Mouse (Mus musculus): ENCODE results near the gene Eno3. TPM values are rescaled to one million over a fixed set of nuclear protein-coding genes. Genes with fewer than 3 reads are reported as not detected.
A peak's percentile ranks its signal among the peaks of the same experiment; 100 is the strongest.

The Eno3 gene
- 15.6 and 31.0 TPM in 2 replicates for polyA plus RNA-seq (2011; ENCODE audit: insufficient read length, low read depth, missing spikeins)

GRCm38 (mm10) chr11:70656964-70657363 is at the start of gene Eno3:
TSS of gene Eno3 (plus strand) at chr11:70657202.
- Histone ChIP-seq H3K27ac (ENCODE audit: insufficient read depth, low read length) (peak within 1 kb of the TSS; percentile 96), H3K4me3 (ENCODE audit: insufficient read depth, low read length) (peak within 1 kb of the TSS; percentile 39), H3K4me1 (ENCODE audit: control insufficient read depth, insufficient read depth, low read length) (peaks cover 14% of the 10 kb centered on the region)
- no peak for TF ChIP-seq CTCF (IDR thresholded peaks at IDR 0.05; ENCODE audit: borderline replicate concordance, insufficient read depth, low read length)
- TF ChIP-seq POLR2A (IDR thresholded peaks at IDR 0.05; ENCODE audit: low read depth, low read length) = 0 out of 2 replicates have a peak, but pooled peaks have one; percentile 24

DNA sequence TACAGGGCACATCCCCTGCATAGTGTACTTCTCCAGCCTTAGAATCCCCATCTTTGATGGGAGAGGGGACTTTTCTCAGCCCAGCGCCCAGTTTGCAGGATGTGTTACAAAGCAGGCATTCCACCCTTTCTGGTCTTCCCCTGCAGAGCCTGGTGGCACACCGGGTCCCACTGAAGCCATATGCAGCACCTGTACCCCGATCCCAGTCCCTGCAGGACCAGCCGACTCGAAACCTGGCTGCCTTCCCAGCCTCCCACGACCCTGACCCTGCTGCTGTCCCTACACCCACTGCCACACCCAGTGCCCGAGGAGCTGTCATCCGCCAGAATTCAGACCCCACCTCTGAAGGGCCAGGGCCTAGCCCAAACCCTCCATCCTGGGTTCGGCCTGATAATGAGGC is 49.4 kb upstream of the Eno3 start:
- H3K4me3 ChIP-seq (ENCODE audit: insufficient read depth, low read length) = no peak overlapping the region
- H3K27ac ChIP-seq (ENCODE audit: insufficient read depth, low read length) = no peak overlapping the region
- no peak for TF ChIP-seq POLR2A (IDR thresholded peaks at IDR 0.05; ENCODE audit: low read depth, low read length)
- no peak for TF ChIP-seq CTCF (IDR thresholded peaks at IDR 0.05; ENCODE audit: borderline replicate concordance, insufficient read depth, low read length)
- H3K4me1 ChIP-seq (ENCODE audit: control insufficient read depth, insufficient read depth, low read length) = no peaks in the 10 kb centered on the region

DNA sequence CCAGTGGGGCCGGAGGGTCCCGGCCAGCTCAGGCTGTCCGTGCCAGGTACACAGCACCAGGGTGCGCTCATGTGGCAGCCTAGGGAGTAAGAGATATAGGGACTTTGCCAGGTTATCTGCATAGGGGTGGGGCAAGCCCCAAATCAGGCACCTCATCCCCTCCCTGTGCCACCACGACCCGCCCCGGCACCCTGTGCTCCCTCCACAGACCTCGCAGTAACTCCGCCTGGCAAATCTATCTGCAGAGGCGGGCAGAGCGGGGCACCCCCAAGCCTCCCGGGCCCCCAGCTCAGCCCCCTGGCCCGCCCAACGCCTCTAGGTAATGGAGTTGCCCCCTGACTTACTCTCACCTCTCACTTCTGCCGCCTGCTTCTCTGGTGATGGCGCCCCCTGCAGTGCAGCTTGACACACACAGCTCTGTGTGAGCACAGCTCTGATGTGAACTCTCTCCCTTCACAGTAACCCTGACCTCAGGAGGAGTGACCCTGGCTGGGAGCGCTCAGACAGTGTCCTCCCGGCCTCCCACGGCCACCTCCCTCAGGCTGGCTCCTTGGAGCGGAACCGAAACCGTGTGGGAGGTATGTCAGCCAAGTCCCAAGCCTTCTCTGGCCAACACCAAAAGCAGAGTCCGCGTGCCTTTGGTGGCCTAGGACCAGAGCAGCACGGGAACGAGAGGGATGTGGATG is 48.5 kb upstream of the Eno3 start:
- no peaks in the 10 kb centered on the region for H3K4me1 ChIP-seq (ENCODE audit: control insufficient read depth, insufficient read depth, low read length)
- TF ChIP-seq CTCF (IDR thresholded peaks at IDR 0.05; ENCODE audit: borderline replicate concordance, insufficient read depth, low read length) (peak; percentile 69; the same call in 1 of the 2 replicates), POLR2A (IDR thresholded peaks at IDR 0.05; ENCODE audit: low read depth, low read length) (no peak)
- no peak overlapping the region for H3K27ac ChIP-seq (ENCODE audit: insufficient read depth, low read length)
- H3K4me3 ChIP-seq (ENCODE audit: insufficient read depth, low read length) = no peak overlapping the region

DNA sequence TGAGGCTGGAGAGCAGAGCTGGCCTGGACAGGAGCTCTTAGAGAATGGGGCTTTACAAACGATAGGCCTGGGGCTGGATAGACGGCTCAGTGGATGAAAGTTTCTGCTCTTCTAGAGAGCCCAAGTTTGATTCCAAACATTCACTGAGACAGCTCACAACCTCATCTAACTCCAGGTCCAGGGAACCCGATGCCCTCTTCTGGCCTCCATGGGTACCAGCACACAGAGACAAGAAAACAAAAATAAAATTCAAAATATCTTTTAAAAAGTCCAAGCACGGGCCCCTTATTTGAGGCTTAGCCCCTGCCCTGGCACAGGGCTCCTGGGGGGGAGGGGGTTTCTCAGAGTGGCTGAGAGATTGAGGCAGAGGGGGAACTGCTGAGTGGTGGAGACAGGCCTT is 46.2 kb upstream of the Eno3 start:
- H3K27ac ChIP-seq (ENCODE audit: insufficient read depth, low read length) = no peak overlapping the region
- TF ChIP-seq POLR2A (IDR thresholded peaks at IDR 0.05; ENCODE audit: low read depth, low read length) (no peak), CTCF (IDR thresholded peaks at IDR 0.05; ENCODE audit: borderline replicate concordance, insufficient read depth, low read length) (no peak)
- no peaks in the 10 kb centered on the region for H3K4me1 ChIP-seq (ENCODE audit: control insufficient read depth, insufficient read depth, low read length)
- no peak overlapping the region for H3K4me3 ChIP-seq (ENCODE audit: insufficient read depth, low read length)

DNA sequence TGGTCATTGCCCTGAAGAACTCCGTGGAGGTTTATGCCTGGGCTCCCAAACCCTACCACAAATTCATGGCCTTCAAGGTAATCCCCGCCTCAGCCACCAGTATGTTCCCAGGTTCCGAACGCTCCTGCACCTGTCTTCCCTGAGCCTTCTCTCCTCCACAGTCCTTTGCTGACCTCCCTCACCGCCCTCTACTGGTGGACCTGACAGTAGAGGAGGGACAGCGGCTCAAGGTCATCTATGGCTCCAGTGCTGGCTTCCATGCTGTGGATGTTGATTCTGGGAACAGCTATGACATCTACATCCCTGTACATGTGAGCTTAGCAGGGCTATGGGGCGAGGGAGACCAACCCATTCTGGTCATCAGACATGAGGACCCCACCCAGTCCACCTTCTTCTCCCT is 44.5 kb upstream of the Eno3 start:
- H3K27ac ChIP-seq (ENCODE audit: insufficient read depth, low read length) = no peak overlapping the region
- no peaks in the 10 kb centered on the region for H3K4me1 ChIP-seq (ENCODE audit: control insufficient read depth, insufficient read depth, low read length)
- TF ChIP-seq CTCF (IDR thresholded peaks at IDR 0.05; ENCODE audit: borderline replicate concordance, insufficient read depth, low read length) (peak; percentile 39; the same call in 1 of the 2 replicates), POLR2A (IDR thresholded peaks at IDR 0.05; ENCODE audit: low read depth, low read length) (no peak)
- H3K4me3 ChIP-seq (ENCODE audit: insufficient read depth, low read length) = no peak overlapping the region

DNA sequence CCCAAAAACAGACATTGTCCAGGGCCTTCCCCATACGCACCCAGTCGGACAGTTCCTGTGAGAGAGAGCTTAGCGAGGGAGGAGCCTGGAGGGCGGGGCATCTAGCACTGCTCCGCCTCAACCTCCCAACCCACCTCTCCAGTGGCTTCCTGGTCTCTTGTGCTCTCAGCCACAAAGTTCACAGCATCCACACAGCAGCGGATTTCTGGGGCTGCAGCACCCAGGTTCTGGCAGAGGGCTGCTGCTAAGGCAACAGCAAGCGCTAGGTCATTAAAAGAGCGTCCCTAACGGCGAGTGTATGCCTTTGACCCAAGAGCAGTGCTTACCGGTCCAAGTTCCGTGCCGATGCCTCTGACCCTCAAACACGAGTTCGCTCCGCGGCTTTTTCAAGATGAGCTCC is 41.9 kb upstream of the Eno3 start:
- no peak overlapping the region for H3K4me3 ChIP-seq (ENCODE audit: insufficient read depth, low read length)
- TF ChIP-seq CTCF (IDR thresholded peaks at IDR 0.05; ENCODE audit: borderline replicate concordance, insufficient read depth, low read length) = no peak
- TF ChIP-seq POLR2A (IDR thresholded peaks at IDR 0.05; ENCODE audit: low read depth, low read length) = peak; percentile 52; the same call in 1 of the 2 replicates

GRCm38 (mm10) chr11:70615516-70616093 is 41.4 kb upstream of the Eno3 start, which contains the start of gene 4930544D05Rik:
TSS of gene 4930544D05Rik (plus strand) at chr11:70615848.
- H3K27ac ChIP-seq (ENCODE audit: insufficient read depth, low read length) = no peak within 1 kb of the TSS
- no peaks in the 10 kb centered on the region for H3K4me1 ChIP-seq (ENCODE audit: control insufficient read depth, insufficient read depth, low read length)
- TF ChIP-seq POLR2A (IDR thresholded peaks at IDR 0.05; ENCODE audit: low read depth, low read length) (no peak), CTCF (IDR thresholded peaks at IDR 0.05; ENCODE audit: borderline replicate concordance, insufficient read depth, low read length) (no peak)
- H3K4me3 ChIP-seq (ENCODE audit: insufficient read depth, low read length) = no peak within 1 kb of the TSS

More for the DNA sequence above, 41.9 kb upstream of the Eno3 start:
- Histone ChIP-seq H3K27ac (ENCODE audit: insufficient read depth, low read length) (no peak overlapping the region), H3K4me1 (ENCODE audit: control insufficient read depth, insufficient read depth, low read length) (no peaks in the 10 kb centered on the region)

DNA sequence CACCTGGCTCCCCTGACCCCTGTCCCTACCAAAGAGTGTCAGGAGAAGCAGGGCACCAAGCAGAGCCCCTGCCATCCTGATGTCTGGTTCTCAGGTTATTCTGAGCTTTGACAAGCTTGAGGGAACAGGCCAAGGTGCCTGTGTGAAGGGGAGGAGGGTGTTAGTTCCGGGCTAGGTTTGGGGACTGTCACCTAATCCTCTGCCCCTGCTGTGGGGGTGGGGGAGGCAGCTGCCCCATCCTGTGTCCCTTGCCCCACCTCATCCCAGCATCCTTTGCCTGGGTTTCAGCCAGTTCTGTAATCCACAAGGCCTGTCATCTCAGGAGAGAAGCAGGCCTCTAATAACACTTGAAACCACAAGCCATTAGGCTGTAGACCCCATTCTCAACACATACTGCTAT is 37.9 kb upstream of the Eno3 start, which contains the start of gene Chrne:
Gene Chrne (minus strand): TSS at position 116 of the 400 bp plus-strand sequence.
- TF ChIP-seq CTCF (IDR thresholded peaks at IDR 0.05; ENCODE audit: borderline replicate concordance, insufficient read depth, low read length) = no peak
- no peak for TF ChIP-seq POLR2A (IDR thresholded peaks at IDR 0.05; ENCODE audit: low read depth, low read length)
- peaks cover 2% of the 10 kb centered on the region; the same call in 1 of the 2 replicates for H3K4me1 ChIP-seq (ENCODE audit: control insufficient read depth, insufficient read depth, low read length)
- H3K27ac ChIP-seq (ENCODE audit: insufficient read depth, low read length) = no peak within 1 kb of the TSS

GRCm38 (mm10) chr11:70621972-70622814 is 34.8 kb upstream of the Eno3 start:
- TF ChIP-seq POLR2A (IDR thresholded peaks at IDR 0.05; ENCODE audit: low read depth, low read length) (no peak), CTCF (IDR thresholded peaks at IDR 0.05; ENCODE audit: borderline replicate concordance, insufficient read depth, low read length) (no peak)
- Histone ChIP-seq H3K4me1 (ENCODE audit: control insufficient read depth, insufficient read depth, low read length) (peaks cover 2% of the 10 kb centered on the region; the same call in 1 of the 2 replicates), H3K4me3 (ENCODE audit: insufficient read depth, low read length) (no peak overlapping the region), H3K27ac (ENCODE audit: insufficient read depth, low read length) (no peak overlapping the region)

More for the DNA sequence above, 37.9 kb upstream of the Eno3 start, which contains the start of gene Chrne:
- H3K4me3 ChIP-seq (ENCODE audit: insufficient read depth, low read length) = no peak within 1 kb of the TSS
